In the genomic region with DNA sequence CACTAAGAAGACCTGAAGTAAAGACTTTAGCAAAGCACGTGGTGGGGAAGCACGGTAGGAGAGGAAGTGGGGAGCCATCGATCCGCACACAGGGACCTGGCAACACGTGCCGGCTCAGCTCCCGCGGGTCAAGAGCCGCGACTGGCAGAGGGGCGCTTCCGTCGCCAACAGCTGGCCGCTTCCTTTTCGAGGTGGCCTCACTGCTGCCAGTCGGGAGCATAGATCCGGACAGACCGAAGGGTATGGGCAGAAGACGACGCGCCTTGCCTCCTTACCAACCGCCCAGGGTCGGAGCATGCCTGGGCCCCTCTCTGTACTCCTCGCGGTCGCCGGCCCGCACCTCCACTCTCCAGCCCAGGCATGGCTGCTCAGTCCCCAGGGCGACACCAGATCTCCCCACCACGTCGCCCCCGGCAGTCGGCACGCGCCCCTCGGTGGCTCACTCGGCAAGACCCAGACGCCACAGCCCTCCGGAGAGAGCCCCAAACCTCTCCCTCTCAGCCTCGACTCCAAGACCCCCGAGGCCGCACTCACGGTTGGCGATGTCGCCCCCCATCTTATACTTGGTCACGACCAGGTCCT, we compare ENCODE assay signal across 8 mouse cellular contexts. TPM values are rescaled to one million over a fixed set of nuclear protein-coding genes. Genes with fewer than 3 reads are reported as not detected.
DNase-seq lines count a peak whose midpoint lies in the region; ATAC-seq and TF ChIP-seq lines count a peak whose summit lies in the region.

No protein-coding gene starts in this region.

- peak; percentile 48 for DNase-seq in thymus, adult 2 months
- DNase-seq in thymus, postnatal 4 days = no peak
- DNase-seq in thymus, postnatal 36 days = peak; percentile 48 to 58
- no peak for DNase-seq in cerebellum, postnatal 10 days

- ATAC-seq in heart, embryonic 14.5 days (ENCODE audit: insufficient number of reproducible peaks, insufficient read depth, low FRiP score, low read depth) = peak; percentile 28
- peak; percentile 34 for ATAC-seq in limb, embryonic 13.5 days (ENCODE audit: low FRiP score, low read depth)
- ATAC-seq in midbrain, embryonic 13.5 days = peak; percentile 57

- peaks cover 8% of the 10 kb centered on the region for H3K4me1 ChIP-seq in thymus, adult 2 months (replicated peaks; ENCODE audit: control insufficient read depth, insufficient read depth, low read length)
- H3K4me1 ChIP-seq in cortical plate, adult 2 months (ENCODE audit: control insufficient read depth, insufficient read depth, low read length) = peaks cover 4% of the 10 kb centered on the region; the same call in 1 of the 2 replicates
- H3K4me1 ChIP-seq in heart, embryonic 14.5 days (ENCODE audit: control insufficient read depth in 2 of 2, insufficient read depth in 2 of 2, low read length in 2 of 2) = peaks cover 3 to 14% of the 10 kb centered on the region in 2 experiments; a peak in 3 of 4 replicates
- peaks cover 15% of the 10 kb centered on the region for H3K4me1 ChIP-seq in limb, embryonic 13.5 days
- H3K4me1 ChIP-seq in midbrain, embryonic 13.5 days (replicated peaks) = peaks cover 26% of the 10 kb centered on the region

- no peaks in the 10 kb centered on the region for H3K27me3 ChIP-seq in thymus, adult 2 months (ENCODE audit: control insufficient read depth, insufficient read depth, low read length)
- no peaks in the 10 kb centered on the region for H3K27me3 ChIP-seq in heart, embryonic 14.5 days (ENCODE audit: control insufficient read depth, insufficient read depth, low read length)
- no peaks in the 10 kb centered on the region for H3K27me3 ChIP-seq in limb, embryonic 13.5 days
- no peaks in the 10 kb centered on the region for H3K27me3 ChIP-seq in midbrain, embryonic 13.5 days

- no peaks in the 10 kb centered on the region for H3K9me3 ChIP-seq in heart, embryonic 14.5 days (ENCODE audit: control insufficient read depth, low read length)
- H3K9me3 ChIP-seq in limb, embryonic 13.5 days = no peaks in the 10 kb centered on the region
- no peaks in the 10 kb centered on the region for H3K9me3 ChIP-seq in midbrain, embryonic 13.5 days

- peak overlapping the region; percentile 94 for H3K4me2 ChIP-seq in heart, embryonic 14.5 days (ENCODE audit: low read length)
- peak overlapping the region; percentile 96 for H3K4me2 ChIP-seq in limb, embryonic 13.5 days (replicated peaks)
- peak overlapping the region; percentile 97 for H3K4me2 ChIP-seq in midbrain, embryonic 13.5 days (replicated peaks)

- peaks cover 13% of the 10 kb centered on the region for H3K36me3 ChIP-seq in thymus, adult 2 months (ENCODE audit: control insufficient read depth, insufficient read depth, low read length)
- peaks cover 50% of the 10 kb centered on the region for H3K36me3 ChIP-seq in heart, embryonic 14.5 days (ENCODE audit: control insufficient read depth, insufficient read depth, low read length)
- H3K36me3 ChIP-seq in limb, embryonic 13.5 days = peaks cover 38% of the 10 kb centered on the region
- H3K36me3 ChIP-seq in midbrain, embryonic 13.5 days = peaks cover 31% of the 10 kb centered on the region

- WGBS in thymus, adult 2 months = under 1% methylated on average over 46 of the region's 46 CpGs
- whole genome bisulfite sequencing in heart, embryonic 14.5 days = under 1% methylated on average over 44 of the region's 46 CpGs
- WGBS in limb, embryonic 13.5 days = under 1% methylated on average over 46 of the region's 46 CpGs
- 1% methylated on average over 46 of the region's 46 CpGs for WGBS in midbrain, embryonic 13.5 days

- no peak for TF ChIP-seq CTCF in thymus, adult 2 months (IDR thresholded peaks at IDR 0.05; ENCODE audit: borderline replicate concordance, control insufficient read depth, extremely low read depth, insufficient read depth, low read length, poor library complexity)
- no peak for TF ChIP-seq CTCF in cortical plate, adult 2 months (IDR thresholded peaks at IDR 0.05; ENCODE audit: extremely low read depth, insufficient read depth, low read length)

- peak overlapping the region; percentile 73 for H3K4me3 ChIP-seq in thymus, adult 2 months (ENCODE audit: control insufficient read depth, insufficient read depth, low read length)
- peak overlapping the region; percentile 85 for H3K4me3 ChIP-seq in cortical plate, adult 2 months (ENCODE audit: insufficient read depth, low read length)
- peak overlapping the region; percentile 74 to 95 for H3K4me3 ChIP-seq in heart, embryonic 14.5 days (ENCODE audit: control insufficient read depth in 1 of 2, insufficient read depth in 1 of 2, low read depth in 1 of 2, low read length in 2 of 2)
- H3K4me3 ChIP-seq in limb, embryonic 13.5 days = peak overlapping the region; percentile 94
- peak overlapping the region; percentile 95 for H3K4me3 ChIP-seq in midbrain, embryonic 13.5 days (replicated peaks)

- H3K9ac ChIP-seq in heart, embryonic 14.5 days (ENCODE audit: low read length) = peak overlapping the region; percentile 97
- peak overlapping the region; percentile 97 for H3K9ac ChIP-seq in limb, embryonic 13.5 days
- peak overlapping the region; percentile 95 for H3K9ac ChIP-seq in midbrain, embryonic 13.5 days (replicated peaks)

- H3K27ac ChIP-seq in thymus, adult 2 months (ENCODE audit: control insufficient read depth, insufficient read depth, low read length) = 0 out of 2 replicates have a peak overlapping the region, but pooled peaks have one; percentile 27
- H3K27ac ChIP-seq in cortical plate, adult 2 months (ENCODE audit: insufficient read depth, low read length) = no peak overlapping the region
- H3K27ac ChIP-seq in heart, embryonic 14.5 days (replicated peaks in 1 of 2; ENCODE audit: control insufficient read depth in 1 of 2, insufficient read depth in 1 of 2, low read depth in 2 of 2, low read length in 2 of 2) = peak overlapping the region; percentile 86 to 95
- H3K27ac ChIP-seq in limb, embryonic 13.5 days = peak overlapping the region; percentile 92
- H3K27ac ChIP-seq in midbrain, embryonic 13.5 days = peak overlapping the region; percentile 90

- no peak for TF ChIP-seq POLR2A in thymus, adult 2 months (IDR thresholded peaks at IDR 0.05; ENCODE audit: control insufficient read depth, extremely low read depth, insufficient read depth, low read length, poor library complexity)
- TF ChIP-seq POLR2A in cortical plate, adult 2 months (IDR thresholded peaks at IDR 0.05; ENCODE audit: extremely low read depth, insufficient read depth, low read length) = no peak

RNA-seq across cellular contexts. Expression of a gene that starts 0.5 kb away (rescaled TPM):
- polyA plus RNA-seq in thymus, adult 2 months (2012; rRNA removed) = 46.8 and 52.9 TPM in 2 replicates
- polyA plus RNA-seq in cortical plate, adult 2 months (2012; rRNA removed) = 67.5 and 71.0 TPM in 2 replicates
- 123 TPM in 2 replicates for polyA plus RNA-seq in heart, embryonic 14.5 days (2014; fragmentation: Nextera tagmentation; extraction: Ambion mirVana)
- polyA plus RNA-seq in limb, embryonic 13.5 days (2015; fragmentation: Nextera tagmentation; extraction: Ambion mirVana) = 198 and 200 TPM in 2 replicates
- polyA plus RNA-seq in midbrain, embryonic 13.5 days (2015; fragmentation: Nextera tagmentation; extraction: Ambion mirVana) = 139 TPM in 2 replicates

RNA-seq across cellular contexts. Expression of a gene that starts 16.2 kb away (rescaled TPM):
- 1,821 and 2,108 TPM in 2 replicates for polyA plus RNA-seq in thymus, adult 2 months (2012; rRNA removed)
- polyA plus RNA-seq in cortical plate, adult 2 months (2012; rRNA removed) = 2,251 and 2,284 TPM in 2 replicates
- polyA plus RNA-seq in heart, embryonic 14.5 days (2014; fragmentation: Nextera tagmentation; extraction: Ambion mirVana) = 2,755 and 3,168 TPM in 2 replicates
- polyA plus RNA-seq in limb, embryonic 13.5 days (2015; fragmentation: Nextera tagmentation; extraction: Ambion mirVana) = 3,677 and 3,933 TPM in 2 replicates
- 2,545 and 2,595 TPM in 2 replicates for polyA plus RNA-seq in midbrain, embryonic 13.5 days (2015; fragmentation: Nextera tagmentation; extraction: Ambion mirVana)

RNA-seq across cellular contexts. Expression of a gene that starts 17.7 kb away (rescaled TPM):
- 25.6 and 27.1 TPM in 2 replicates for polyA plus RNA-seq in thymus, adult 2 months (2012; rRNA removed)
- polyA plus RNA-seq in cortical plate, adult 2 months (2012; rRNA removed) = 11.9 and 12.9 TPM in 2 replicates
- polyA plus RNA-seq in heart, embryonic 14.5 days (2014; fragmentation: Nextera tagmentation; extraction: Ambion mirVana) = 7.3 and 8.2 TPM in 2 replicates
- 16.4 and 17.3 TPM in 2 replicates for polyA plus RNA-seq in limb, embryonic 13.5 days (2015; fragmentation: Nextera tagmentation; extraction: Ambion mirVana)
- 23.3 and 24.2 TPM in 2 replicates for polyA plus RNA-seq in midbrain, embryonic 13.5 days (2015; fragmentation: Nextera tagmentation; extraction: Ambion mirVana)

RNA-seq across cellular contexts. Expression of a gene that starts 24.2 kb away (rescaled TPM):
- polyA plus RNA-seq in thymus, adult 2 months (2012; rRNA removed) = 2.8 and 3.3 TPM in 2 replicates
- 7.6 and 9.1 TPM in 2 replicates for polyA plus RNA-seq in cortical plate, adult 2 months (2012; rRNA removed)
- polyA plus RNA-seq in heart, embryonic 14.5 days (2014; fragmentation: Nextera tagmentation; extraction: Ambion mirVana) = 2.9 and 3.5 TPM in 2 replicates
- 14.5 and 17.5 TPM in 2 replicates for polyA plus RNA-seq in limb, embryonic 13.5 days (2015; fragmentation: Nextera tagmentation; extraction: Ambion mirVana)
- polyA plus RNA-seq in midbrain, embryonic 13.5 days (2015; fragmentation: Nextera tagmentation; extraction: Ambion mirVana) = 0.13 and 0.19 TPM in 2 replicates

RNA-seq across cellular contexts. Expression of a gene that starts 39.6 kb away (rescaled TPM):
- polyA plus RNA-seq in thymus, adult 2 months (2012; rRNA removed) = 146 and 155 TPM in 2 replicates
- 11.6 and 12.0 TPM in 2 replicates for polyA plus RNA-seq in cortical plate, adult 2 months (2012; rRNA removed)
- 17.3 and 17.8 TPM in 2 replicates for polyA plus RNA-seq in heart, embryonic 14.5 days (2014; fragmentation: Nextera tagmentation; extraction: Ambion mirVana)
- 24.0 and 28.0 TPM in 2 replicates for polyA plus RNA-seq in limb, embryonic 13.5 days (2015; fragmentation: Nextera tagmentation; extraction: Ambion mirVana)
- 11.6 and 13.7 TPM in 2 replicates for polyA plus RNA-seq in midbrain, embryonic 13.5 days (2015; fragmentation: Nextera tagmentation; extraction: Ambion mirVana)

Comparison
In these comparisons a context has a peak if more than half of its experiments do, and no peak if none do; other contexts are left out.
1. DNase-seq: peak in thymus, adult 2 months (single experiment) and thymus, postnatal 36 days (2 of 2); none in thymus, postnatal 4 days (single experiment) and cerebellum, postnatal 10 days (0 of 2).
2. Peak in every context shown above with its lines, with median percentiles within 50 percentile points of each other: H3K4me3 ChIP-seq, ATAC-seq, H3K4me2 ChIP-seq and H3K9ac ChIP-seq.